Mouse (Mus musculus) kidney, embryonic 14.5 days (tissue): ENCODE data around the gene Trpv2. TPM values are rescaled to one million over a fixed set of nuclear protein-coding genes. Genes with fewer than 3 reads are reported as not detected.
A peak's percentile ranks its signal among the peaks of the same experiment; 100 is the strongest.

Source experiments
- ATAC-seq: fragments of 200-750 bp; cut with Nextera tagmentation; 2 replicates; pipeline ENCODE4 v1.8.0; 2017; ENCODE audit warnings: moderate number of reproducible peaks, mild to moderate bottlenecking, moderate TSS enrichment, moderate library complexity; ENCODE audit not compliant: low FRiP score, low TSS enrichment
- H3K27ac ChIP-seq: fragments of 300-500 bp; sonication (generic); 2 replicates; pipeline ENCODE4 v1.5.1; 2014; ENCODE audit warnings: low read depth, mild to moderate bottlenecking, low read length, moderate library complexity, mixed read lengths
- H3K27me3 ChIP-seq: fragments of 300-500 bp; sonication (generic); 2 replicates; pipeline ENCODE4 v1.6.1; 2014; ENCODE audit warnings: mild to moderate bottlenecking, low read length; ENCODE audit not compliant: control insufficient read depth, insufficient read depth
- H3K36me3 ChIP-seq: fragments of 300-500 bp; sonication (generic); 2 replicates; pipeline ENCODE4 v1.6.1; 2014; ENCODE audit warnings: low read length, mixed read lengths; ENCODE audit not compliant: control insufficient read depth, insufficient read depth
- H3K4me1 ChIP-seq: fragments of 300-500 bp; sonication (generic); 2 replicates; pipeline ENCODE4 v1.6.1; 2014; ENCODE audit warnings: low read length, mixed read lengths; ENCODE audit not compliant: control insufficient read depth, insufficient read depth
- H3K4me2 ChIP-seq: fragments of 300-500 bp; sonication (generic); replicated peaks from 2 replicates; pipeline ENCODE4 v1.6.1; 2014; ENCODE audit warnings: low read depth, mild to moderate bottlenecking, low read length
- H3K4me3 ChIP-seq: fragments of 300-500 bp; sonication (generic); 2 replicates; pipeline ENCODE4 v1.5.1; 2014; ENCODE audit warnings: mild to moderate bottlenecking, low read length
- H3K9ac ChIP-seq: fragments of 300-500 bp; sonication (generic); 2 replicates; pipeline ENCODE4 v1.6.1; 2014; ENCODE audit warnings: low read depth, mild to moderate bottlenecking, low read length, moderate library complexity
- H3K9me3 ChIP-seq: fragments of 300-500 bp; sonication (generic); 2 replicates; pipeline ENCODE4 v1.6.1; 2016; ENCODE audit warnings: low read length; ENCODE audit not compliant: control insufficient read depth
- WGBS: fragments of 180-500 bp; shearing (Covaris S2); extraction: QIAGEN DNeasy Blood & Tissue Kit; methylation state at CpG from one replicate; pipeline ENCODE4 v1.1.7; 2014; 5-methylcytosine and 5-hydroxymethylcytosine counted together
- polyA plus RNA-seq: library from polyadenylated mRNA; unstranded; fragments of >200 nt; fragmentation: Nextera tagmentation; extraction: Ambion mirVana; gene quantifications from 2 replicates; pipeline ENCODE4 v1.2.1, GENCODE M21; 2014

Trpv2 gene
- polyA plus RNA-seq, 1 experiment from 2014 or later: 1.4 TPM

DNA sequence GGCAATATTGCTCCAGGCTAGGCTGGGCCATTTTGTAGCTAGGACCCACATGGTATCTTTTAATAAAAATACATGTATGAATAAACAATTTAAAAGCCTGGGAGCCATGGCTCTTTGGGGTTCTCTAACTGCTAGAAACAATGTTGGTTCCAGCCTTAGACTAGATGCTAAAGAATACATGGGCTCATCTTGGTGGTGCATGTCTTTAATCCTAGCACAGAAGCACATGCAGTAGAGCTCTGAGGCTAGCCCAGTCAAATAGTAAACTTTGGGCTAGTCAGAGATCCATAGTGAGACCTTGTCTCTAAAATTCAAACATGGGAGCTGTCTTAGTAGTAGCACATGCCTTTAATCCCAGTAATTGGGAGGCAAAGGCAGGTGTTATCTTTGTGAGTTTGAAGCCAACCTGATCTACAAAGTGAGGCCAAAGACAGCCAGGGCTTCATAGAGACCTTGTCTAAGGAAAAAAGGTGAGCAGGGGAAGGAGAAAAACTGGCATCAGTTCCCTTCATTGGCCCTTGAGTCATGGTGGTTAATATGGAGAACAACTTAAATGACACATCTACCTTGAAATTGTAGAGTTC is 19.3 kb upstream of the Trpv2 start:
- Histone ChIP-seq H3K27me3 (no peaks in the 10 kb centered on the region), H3K36me3 (peaks cover 26% of the 10 kb centered on the region), H3K4me3 (peak overlapping the region; percentile 59; the same call in 1 of the 2 replicates), H3K9me3 (no peaks in the 10 kb centered on the region), H3K27ac (no peak overlapping the region), H3K4me2 (peak overlapping the region; percentile 97), H3K9ac (no peak overlapping the region), H3K4me1 (peaks cover 20% of the 10 kb centered on the region)
- no peak for ATAC-seq

DNA sequence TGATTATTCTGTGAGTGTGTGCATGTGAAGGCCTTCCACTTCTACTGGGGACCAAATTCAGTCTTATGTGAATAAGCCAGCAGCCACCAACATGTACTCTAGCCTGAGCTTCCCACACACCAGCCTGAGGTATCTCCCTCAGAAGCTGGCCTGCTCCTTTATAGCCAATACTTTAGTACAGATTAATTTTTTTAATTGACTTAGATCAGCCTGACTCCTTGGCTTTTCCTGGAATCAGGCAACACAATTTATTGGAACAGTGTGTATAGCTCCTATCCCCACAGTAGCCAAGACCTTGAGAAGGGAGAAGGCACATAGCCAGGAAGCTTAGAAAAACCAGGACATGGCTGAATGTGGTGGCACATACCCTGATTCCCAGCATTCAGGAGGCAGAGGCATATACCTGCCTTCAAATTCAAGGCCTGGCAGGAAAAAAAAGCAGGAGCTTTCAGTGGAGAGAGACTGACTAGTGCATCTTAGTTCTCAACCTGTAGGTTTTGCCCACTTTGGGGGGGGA is 18.3 kb upstream of the Trpv2 start:
- H3K9ac ChIP-seq: no peak overlapping the region
- H3K4me1 ChIP-seq: peaks cover 20% of the 10 kb centered on the region
- H3K4me3 ChIP-seq: no peak overlapping the region
- H3K9me3 ChIP-seq: no peaks in the 10 kb centered on the region
- no peaks in the 10 kb centered on the region for H3K27me3 ChIP-seq
- ATAC-seq: no peak
- 0 out of 2 replicates have a peak overlapping the region, but pooled peaks have one; percentile 13 for H3K27ac ChIP-seq
- H3K4me2 ChIP-seq: no peak overlapping the region
- peaks cover 26% of the 10 kb centered on the region for H3K36me3 ChIP-seq

DNA sequence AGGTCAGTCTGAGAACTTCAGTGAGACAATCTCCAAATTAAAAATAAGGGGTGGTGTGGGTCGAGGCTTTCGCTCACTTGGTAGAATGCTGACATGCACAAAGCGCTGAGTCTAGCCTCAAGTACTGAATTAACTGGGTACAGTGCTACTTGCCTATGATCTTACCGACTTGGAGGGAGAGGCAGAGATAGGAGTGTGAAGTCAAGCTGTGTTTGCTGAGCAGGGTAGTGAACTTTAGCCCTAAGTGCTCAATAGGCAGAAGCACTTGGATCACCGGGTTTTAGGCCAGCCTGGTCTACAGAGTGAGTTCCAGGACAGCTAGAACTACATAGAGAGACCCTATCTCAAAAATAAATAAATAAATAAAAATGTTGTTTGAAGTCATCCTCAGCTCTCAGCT is 17.1 kb upstream of the Trpv2 start:
- WGBS: 68% methylated on average over 5 of the region's 5 CpGs
- Histone ChIP-seq H3K4me3 (no peak overlapping the region), H3K4me1 (peaks cover 20% of the 10 kb centered on the region), H3K36me3 (peaks cover 26% of the 10 kb centered on the region), H3K27ac (no peak overlapping the region), H3K9ac (no peak overlapping the region), H3K9me3 (no peaks in the 10 kb centered on the region), H3K27me3 (no peaks in the 10 kb centered on the region), H3K4me2 (no peak overlapping the region)
- no peak for ATAC-seq

DNA sequence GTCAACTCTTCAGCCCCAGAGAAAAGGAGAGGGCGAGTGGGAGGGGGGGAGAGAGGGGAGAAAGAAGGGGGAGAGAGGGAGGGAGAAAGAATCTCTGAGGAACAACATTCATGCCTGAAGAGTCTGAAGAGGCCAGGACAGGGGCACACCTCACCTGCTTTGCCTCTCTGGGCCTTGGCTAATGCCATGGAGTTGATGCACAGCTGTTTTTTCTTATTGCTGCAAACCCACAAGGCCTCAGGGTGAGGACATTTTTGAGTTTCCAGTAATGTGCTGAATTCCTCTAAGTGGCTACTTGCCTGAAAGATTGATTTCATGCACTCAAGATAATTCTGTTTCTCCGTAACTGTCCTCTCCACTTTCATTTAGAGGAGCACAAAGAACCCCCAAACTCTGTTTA is 16.1 kb upstream of the Trpv2 start:
- no peak overlapping the region for H3K9ac ChIP-seq
- no peak overlapping the region for H3K4me3 ChIP-seq
- H3K27ac ChIP-seq: no peak overlapping the region
- ATAC-seq: no peak
- H3K27me3 ChIP-seq: no peaks in the 10 kb centered on the region
- no peaks in the 10 kb centered on the region for H3K9me3 ChIP-seq
- peaks cover 20% of the 10 kb centered on the region for H3K4me1 ChIP-seq
- peaks cover 24% of the 10 kb centered on the region for H3K36me3 ChIP-seq
- WGBS: 59% methylated on average over 2 of the region's 2 CpGs
- H3K4me2 ChIP-seq: no peak overlapping the region

DNA sequence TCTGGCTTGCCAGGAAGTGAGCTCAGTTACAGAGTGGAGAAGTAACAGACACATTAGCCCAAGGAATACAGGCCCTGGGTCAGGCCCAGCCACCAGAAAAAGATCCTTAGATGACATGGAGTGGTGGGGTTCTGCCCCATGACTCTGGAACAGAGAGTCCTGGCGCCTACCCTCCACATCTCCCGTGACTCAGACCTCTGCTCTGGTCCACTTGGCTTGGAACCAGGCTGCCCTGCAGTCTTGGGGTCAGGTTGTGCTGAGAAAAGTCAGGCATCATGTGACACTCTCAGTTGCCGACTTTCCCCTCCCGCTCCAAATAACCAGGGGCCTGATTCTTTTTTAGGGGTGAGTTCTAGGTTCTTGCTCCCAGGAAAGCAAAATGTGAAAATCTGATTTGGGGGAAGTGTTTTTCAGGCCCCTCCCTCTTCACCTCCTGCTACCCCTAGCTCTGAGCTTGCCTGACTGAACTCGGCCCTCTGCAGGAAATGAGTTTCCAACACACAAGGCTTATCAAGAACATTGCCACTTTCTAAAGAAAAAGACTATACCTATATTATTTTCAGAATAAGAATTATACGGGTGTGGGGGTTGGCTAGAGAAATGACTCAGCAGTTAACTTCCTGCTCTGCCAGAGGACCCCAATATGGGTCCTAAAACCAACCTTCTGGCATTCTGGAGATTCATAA is 15.2 kb upstream of the Trpv2 start:
- Histone ChIP-seq H3K9ac (0 out of 2 replicates have a peak overlapping the region, but pooled peaks have one; percentile 13), H3K27me3 (no peaks in the 10 kb centered on the region), H3K4me2 (no peak overlapping the region), H3K27ac (no peak overlapping the region), H3K9me3 (no peaks in the 10 kb centered on the region), H3K36me3 (peaks cover 14% of the 10 kb centered on the region; the same call in 1 of the 2 replicates), H3K4me3 (no peak overlapping the region), H3K4me1 (peaks cover 17% of the 10 kb centered on the region)
- ATAC-seq: 0 out of 2 replicates have a peak, but pooled peaks have one; percentile 25
- WGBS: 28% methylated on average over 6 of the region's 6 CpGs

DNA sequence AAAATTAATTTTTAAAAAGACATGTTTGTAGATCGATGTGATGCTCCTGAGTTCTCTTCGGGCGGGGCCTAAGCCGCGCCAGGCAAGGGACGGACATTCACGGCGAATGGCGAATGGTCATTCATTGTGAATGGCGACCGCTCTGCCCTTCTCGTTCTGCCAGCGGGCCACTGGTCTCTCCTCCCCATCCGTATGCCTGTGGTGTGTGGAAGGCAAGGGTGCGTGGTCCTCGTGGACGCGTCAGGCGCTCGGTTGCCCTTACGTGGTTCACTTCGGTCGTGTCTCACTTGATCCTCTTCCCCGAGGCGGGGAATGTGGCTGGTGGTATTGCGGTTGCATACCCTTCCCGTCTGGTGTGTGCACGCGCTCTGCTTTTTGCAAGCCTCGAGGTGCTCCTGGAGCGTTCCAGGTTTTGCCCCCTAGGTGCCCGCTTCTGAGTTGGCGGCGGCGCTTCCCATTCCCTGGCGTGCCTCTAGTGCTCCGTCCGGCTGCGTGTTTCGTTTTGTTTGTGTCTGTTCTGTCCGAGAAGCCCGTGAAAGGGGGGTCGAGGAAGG is 13.7 kb upstream of the Trpv2 start:
- Histone ChIP-seq H3K4me2 (peak overlapping the region; percentile 50), H3K9me3 (no peaks in the 10 kb centered on the region), H3K36me3 (no peaks in the 10 kb centered on the region), H3K4me1 (peaks cover 3% of the 10 kb centered on the region; the same call in 1 of the 2 replicates), H3K27ac (no peak overlapping the region), H3K4me3 (peak overlapping the region; percentile 22), H3K9ac (peak overlapping the region; percentile 35; the same call in 1 of the 2 replicates), H3K27me3 (no peaks in the 10 kb centered on the region)
- ATAC-seq: no peak
- 37% methylated on average over 43 of the region's 43 CpGs for WGBS

- Histone ChIP-seq H3K9me3 (no peaks in the 10 kb centered on the region), H3K4me3 (no peak overlapping the region), H3K27ac (no peak overlapping the region), H3K4me1 (peaks cover 3% of the 10 kb centered on the region; the same call in 1 of the 2 replicates), H3K9ac (no peak overlapping the region), H3K27me3 (no peaks in the 10 kb centered on the region), H3K4me2 (no peak overlapping the region), H3K36me3 (no peaks in the 10 kb centered on the region)
- ATAC-seq: no peak
- WGBS: 85% methylated on average over 2 of the region's 2 CpGs
Observed at GRCm38 (mm10) chr11:62563590-62563989, 10.7 kb upstream of the Trpv2 start.

DNA sequence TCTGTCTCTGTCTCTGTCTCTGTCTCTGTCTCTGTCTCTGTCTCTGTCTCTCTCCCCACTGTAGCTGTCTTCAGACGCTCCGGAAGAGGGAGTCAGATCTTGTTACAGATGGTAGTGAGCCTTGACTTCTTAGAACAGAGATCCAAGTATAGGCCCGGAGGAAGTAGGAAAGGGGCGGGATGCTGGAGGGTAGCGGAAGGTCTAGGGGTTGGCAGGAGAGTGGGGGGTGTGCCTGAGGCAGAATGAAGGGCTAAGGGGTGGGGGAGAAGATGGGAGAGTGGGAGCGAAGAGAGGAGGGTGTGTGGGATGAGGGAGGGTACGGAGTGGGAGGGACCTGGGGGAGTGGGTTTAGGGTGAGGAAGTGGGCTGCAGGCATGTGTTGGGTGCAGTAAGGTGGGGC is 8.5 kb upstream of the Trpv2 start:
- ATAC-seq: peak; percentile 69; the same call in 1 of the 2 replicates
- no peak overlapping the region for H3K9ac ChIP-seq
- H3K4me3 ChIP-seq: no peak overlapping the region
- H3K27ac ChIP-seq: no peak overlapping the region
- no peak overlapping the region for H3K4me2 ChIP-seq
- H3K4me1 ChIP-seq: no peaks in the 10 kb centered on the region
- no peaks in the 10 kb centered on the region for H3K27me3 ChIP-seq
- 34% methylated on average over 7 of the region's 7 CpGs for WGBS
- H3K36me3 ChIP-seq: no peaks in the 10 kb centered on the region
- H3K9me3 ChIP-seq: no peaks in the 10 kb centered on the region

GRCm38 (mm10) chr11:62566211-62566610 is 8.1 kb upstream of the Trpv2 start:
- no peak overlapping the region for H3K27ac ChIP-seq
- WGBS: 63% methylated on average over 1 of the region's 1 CpGs
- H3K4me3 ChIP-seq: no peak overlapping the region
- no peaks in the 10 kb centered on the region for H3K4me1 ChIP-seq
- H3K4me2 ChIP-seq: no peak overlapping the region
- no peaks in the 10 kb centered on the region for H3K9me3 ChIP-seq
- no peaks in the 10 kb centered on the region for H3K27me3 ChIP-seq
- ATAC-seq: no peak
- H3K9ac ChIP-seq: no peak overlapping the region
- H3K36me3 ChIP-seq: no peaks in the 10 kb centered on the region
